Mouse (Mus musculus) c-Kit-positive CD71-positive TER-119-negative erythroid progenitor cells, embryonic 14.5 days (primary cell): ENCODE results near the gene Rsph3b.

Experiments used
- DNase-seq: peaks from one replicate; pipeline ENCODE4 v3.0.0-alpha.2; 2013; ENCODE audit warnings: low read depth

Gene Rsph3b

DNA sequence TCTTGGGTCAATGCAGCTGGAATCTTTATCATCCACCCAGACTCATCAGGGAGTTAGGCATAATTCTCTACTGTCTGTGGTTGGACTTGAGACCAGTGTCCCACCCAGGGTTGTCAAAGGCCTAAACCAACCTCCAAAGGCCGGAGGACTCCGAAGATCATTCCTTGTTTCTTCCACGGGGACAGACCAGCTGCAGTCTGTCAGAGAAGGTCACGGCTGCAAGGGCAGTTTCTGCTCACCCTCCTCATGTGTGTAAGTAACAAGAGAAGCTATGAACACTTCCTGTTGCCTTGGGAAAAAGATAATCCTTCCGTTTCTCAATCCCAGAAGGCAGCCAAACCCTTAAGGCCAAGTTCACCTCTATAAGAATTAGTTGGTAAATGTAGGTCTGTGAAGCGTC lies 85.0 kb downstream of the Rsph3b start:
- no peak for DNase-seq

DNA sequence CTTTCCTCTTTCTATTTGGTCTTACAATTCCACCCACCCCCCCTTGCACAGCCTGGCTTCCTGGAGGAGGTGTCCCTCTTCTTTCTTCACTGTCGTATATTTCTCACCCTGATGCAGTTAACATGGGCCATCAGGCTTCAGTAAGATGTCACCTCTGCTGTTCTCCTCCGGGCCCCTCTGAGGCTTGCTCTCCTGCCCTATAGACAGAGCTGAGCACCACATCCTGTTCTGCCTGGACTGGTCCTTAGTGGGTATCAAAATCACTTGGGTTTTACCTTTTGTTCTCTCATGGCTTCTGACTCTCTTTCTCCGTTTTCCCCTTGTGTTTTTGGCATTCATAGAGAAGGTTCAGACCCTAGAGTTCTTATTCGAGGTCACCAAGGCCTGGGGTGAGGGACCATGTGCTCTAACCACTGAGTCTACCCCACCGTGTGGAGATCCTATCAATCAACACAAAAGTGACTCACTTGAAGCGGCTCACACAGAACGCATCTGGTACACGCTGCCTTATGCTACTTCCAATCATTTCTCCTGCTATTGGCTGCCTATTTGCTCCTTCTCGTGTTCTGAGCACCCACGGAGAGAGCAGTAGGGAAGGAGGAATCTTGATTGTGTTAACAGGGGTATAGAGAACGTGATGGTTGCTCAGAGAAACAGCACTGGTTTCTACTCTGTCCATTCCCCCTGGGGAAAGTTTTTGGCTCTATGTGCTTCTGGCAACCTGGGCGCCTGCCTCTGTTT lies 86.3 kb downstream of the Rsph3b start:
- DNase-seq = no peak

DNA sequence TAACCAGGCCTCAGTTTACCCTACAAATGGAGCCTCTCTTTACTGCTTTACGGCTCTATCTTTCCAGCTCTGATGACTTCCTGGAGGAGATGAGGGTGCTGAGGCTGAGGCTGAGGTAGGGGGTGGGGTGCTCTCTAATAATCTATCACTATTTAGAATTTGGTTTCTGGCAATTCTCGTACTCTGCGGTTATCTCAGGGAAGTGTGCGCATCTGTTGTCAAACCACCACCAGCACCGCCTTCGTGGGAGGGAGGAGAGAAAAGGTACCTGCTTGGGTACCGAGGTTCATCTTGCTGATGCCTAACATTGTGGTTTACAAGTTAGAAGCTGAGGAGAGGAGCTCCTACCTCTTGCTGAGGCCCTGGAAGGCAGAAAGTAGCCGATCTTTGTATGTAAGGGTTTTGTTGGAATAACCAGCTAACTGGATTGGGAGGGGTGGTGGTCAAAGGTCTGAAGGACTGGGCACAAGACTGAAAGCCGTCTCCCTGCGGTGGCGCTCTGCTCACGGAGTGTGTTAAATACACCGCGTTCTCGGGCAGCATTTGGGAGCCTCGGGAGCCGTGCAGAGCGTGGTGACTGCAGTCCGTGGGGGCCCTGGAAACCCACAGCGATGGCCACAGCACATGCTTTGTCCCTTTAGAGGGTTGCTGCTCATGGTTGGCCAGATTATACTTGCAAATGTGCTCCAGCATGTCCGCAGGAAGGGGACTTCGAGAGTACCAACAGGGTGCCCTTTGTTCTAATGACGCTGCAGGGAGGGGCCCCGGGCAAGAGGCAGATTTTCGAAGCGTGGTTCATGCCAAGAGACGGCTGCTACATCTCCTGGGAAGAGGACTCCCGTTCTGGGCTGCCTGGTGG lies 87.1 kb downstream of the Rsph3b start:
- peak; percentile 13 for DNase-seq

DNA sequence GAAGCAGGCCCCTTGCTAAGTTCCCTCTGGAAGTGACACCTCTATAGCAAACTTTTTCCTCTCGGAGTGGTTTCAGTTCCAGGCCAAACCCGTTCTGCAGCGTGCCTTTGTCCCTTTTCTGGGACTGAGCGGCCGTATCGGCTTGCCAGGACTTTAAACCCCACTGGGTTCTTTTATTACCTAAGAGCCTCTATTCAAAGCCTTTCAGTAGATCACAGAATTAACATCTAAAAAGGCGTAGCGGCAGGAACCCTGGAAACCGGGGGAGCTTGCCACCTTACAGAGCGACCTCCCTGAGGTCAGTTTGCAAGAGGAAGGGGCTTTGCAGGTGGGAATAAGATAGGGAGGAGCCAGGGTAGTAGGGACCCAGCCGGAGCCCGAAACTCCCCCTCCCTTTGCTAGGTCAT lies 88.0 kb downstream of the Rsph3b start:
- no peak for DNase-seq

DNA sequence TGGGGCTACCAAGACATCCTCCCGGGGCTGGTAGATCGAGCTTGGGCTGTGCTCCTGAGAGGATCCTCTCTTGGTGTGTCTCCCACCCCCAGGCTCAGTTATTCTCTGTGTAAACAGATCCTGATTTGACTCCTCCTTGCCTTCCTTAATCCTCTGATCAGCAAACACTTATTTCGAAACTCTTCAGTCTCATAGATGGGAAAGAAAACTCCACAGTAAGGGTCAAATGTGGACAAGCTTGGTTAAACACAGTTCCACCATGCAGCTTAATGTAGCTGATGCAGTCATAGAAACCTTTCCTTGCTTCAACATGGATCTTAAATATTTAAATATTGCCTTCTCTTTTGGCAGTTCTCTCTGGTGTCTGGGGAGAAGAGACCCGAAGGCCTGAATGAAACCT lies 88.4 kb downstream of the Rsph3b start:
- no peak for DNase-seq
